Mouse (Mus musculus) kidney, postnatal 0 days (tissue): Measurements from ENCODE around the gene Nrg3. TPM values are rescaled to one million over a fixed set of nuclear protein-coding genes. Genes with fewer than 3 reads are reported as not detected.
"Not testable (repeated sequence)": the region's sequence is repeated elsewhere in the genome, so short reads cannot be mapped to it uniquely, and the experiment has no call there.

Source experiments
- ATAC-seq: fragments of 200-750 bp; cut with Nextera tagmentation; replicated peaks from 2 replicates; pipeline ENCODE4 v1.8.0; 2017; ENCODE audit warnings: low read depth, moderate number of reproducible peaks, moderate TSS enrichment, moderate library complexity; ENCODE audit not compliant: low FRiP score
- DNase-seq: peaks from one replicate; pipeline ENCODE4 v3.0.0-alpha.2; 2016; ENCODE audit warnings: low spot score
- H3K27ac ChIP-seq: fragments of 300-500 bp; sonication (generic); 2 replicates; pipeline ENCODE4 v1.5.1; 2014; ENCODE audit warnings: mild to moderate bottlenecking
- H3K27me3 ChIP-seq: fragments of 300-500 bp; sonication (generic); 2 replicates; pipeline ENCODE4 v1.6.1; 2014; ENCODE audit warnings: low read length, mixed read lengths; ENCODE audit not compliant: insufficient read depth
- H3K36me3 ChIP-seq: fragments of 300-500 bp; sonication (generic); 2 replicates; pipeline ENCODE4 v1.6.1; 2014; ENCODE audit warnings: low read length, mixed read lengths; ENCODE audit not compliant: insufficient read depth
- H3K4me1 ChIP-seq: fragments of 300-500 bp; sonication (generic); replicated peaks from 2 replicates; pipeline ENCODE4 v1.6.1; 2014; ENCODE audit warnings: antibody characterized with exemption, low read length, mixed read lengths; ENCODE audit not compliant: insufficient read depth
- H3K4me2 ChIP-seq: fragments of 300-500 bp; sonication (generic); 2 replicates; pipeline ENCODE4 v1.6.1; 2014; ENCODE audit warnings: mild to moderate bottlenecking, low read length, moderate library complexity, mixed read lengths
- H3K4me3 ChIP-seq: fragments of 300-500 bp; sonication (generic); replicated peaks from 2 replicates; pipeline ENCODE4 v1.5.1; 2014; ENCODE audit warnings: low read depth, low read length
- H3K9ac ChIP-seq: fragments of 300-500 bp; sonication (generic); 2 replicates; pipeline ENCODE4 v1.6.1; 2014; ENCODE audit warnings: low read depth, low read length
- H3K9me3 ChIP-seq: fragments of 300-500 bp; sonication (generic); replicated peaks from 2 replicates; pipeline ENCODE4 v1.6.1; 2016; ENCODE audit warnings: low read length, inconsistent platforms, mixed read lengths
- CTCF ChIP-seq: IDR thresholded peaks from 2 replicates; pipeline ENCODE4 v1.5.1; 2016; ENCODE audit warnings: antibody characterized with exemption, low read depth, mild to moderate bottlenecking, moderate library complexity
- WGBS: fragments of 180-500 bp; shearing (Covaris S2); extraction: QIAGEN DNeasy Blood & Tissue Kit; methylation state at CpG from one replicate; pipeline ENCODE4 v1.1.7; 2014; 5-methylcytosine and 5-hydroxymethylcytosine counted together
- polyA plus RNA-seq: library from polyadenylated mRNA; unstranded; fragments of >200 nt; fragmentation: Nextera tagmentation; extraction: Ambion mirVana; gene quantifications from 2 replicates; pipeline ENCODE4 v1.2.1, GENCODE M21; 2015

The Nrg3 gene
- polyA plus RNA-seq, 1 experiment from 2014 or later, result 0.20 TPM

- no peak overlapping the region for H3K4me2 ChIP-seq
- 86% methylated on average over 2 of the region's 2 CpGs for WGBS
- ATAC-seq, result no peak
These were observed 963.9 kb downstream of the Nrg3 start for GRCm38 (mm10) chr14:38509016-38509415.

GRCm38 (mm10) chr14:38494970-38495369 is 977.9 kb downstream of the Nrg3 start:
- Histone ChIP-seq H3K27ac (no peak overlapping the region), H3K4me1 (no peaks in the 10 kb centered on the region), H3K27me3 (no peaks in the 10 kb centered on the region), H3K36me3 (no peaks in the 10 kb centered on the region), H3K4me3 (no peak overlapping the region), H3K9me3 (no peaks in the 10 kb centered on the region), H3K4me2 (no peak overlapping the region), H3K9ac (no peak overlapping the region)
- 45% methylated on average over 1 of the region's 1 CpGs for WGBS
- TF ChIP-seq CTCF, result no peak
- ATAC-seq (no peak), DNase-seq (no peak)

More at GRCm38 (mm10) chr14:38509016-38509415, 963.9 kb downstream of the Nrg3 start:
- TF ChIP-seq CTCF, result no peak
- no peak for DNase-seq
- Histone ChIP-seq H3K9ac (no peak overlapping the region), H3K4me1 (no peaks in the 10 kb centered on the region), H3K27ac (no peak overlapping the region), H3K27me3 (no peaks in the 10 kb centered on the region), H3K9me3 (no peaks in the 10 kb centered on the region), H3K4me3 (no peak overlapping the region), H3K36me3 (no peaks in the 10 kb centered on the region)

GRCm38 (mm10) chr14:38447086-38447485 is 1025.8 kb downstream of the Nrg3 start:
- no peak for TF ChIP-seq CTCF
- Histone ChIP-seq H3K9ac (no peak overlapping the region), H3K27ac (no peak overlapping the region), H3K4me1 (no peaks in the 10 kb centered on the region), H3K9me3 (no peaks in the 10 kb centered on the region), H3K4me3 (no peak overlapping the region), H3K36me3 (no peaks in the 10 kb centered on the region), H3K4me2 (no peak overlapping the region), H3K27me3 (no peaks in the 10 kb centered on the region)
- ATAC-seq, result no peak
- 76% methylated on average over 2 of the region's 2 CpGs for WGBS
- DNase-seq, result no peak

GRCm38 (mm10) chr14:38444788-38445187 is 1028.1 kb downstream of the Nrg3 start:
- no peak for ATAC-seq

GRCm38 (mm10) chr14:38433793-38434589 is 1038.9 kb downstream of the Nrg3 start:
- no peak overlapping the region for H3K4me3 ChIP-seq
- no peak overlapping the region for H3K4me2 ChIP-seq
- no peak for TF ChIP-seq CTCF
- H3K9ac ChIP-seq, result no peak overlapping the region
- H3K27me3 ChIP-seq, result no peaks in the 10 kb centered on the region
- H3K9me3 ChIP-seq, result no peaks in the 10 kb centered on the region
- H3K36me3 ChIP-seq, result no peaks in the 10 kb centered on the region
- WGBS, result 72% methylated on average over 6 of the region's 6 CpGs
- no peak for DNase-seq
- H3K4me1 ChIP-seq, result no peaks in the 10 kb centered on the region
- no peak overlapping the region for H3K27ac ChIP-seq
- ATAC-seq, result no peak

More at GRCm38 (mm10) chr14:38444788-38445187, 1028.1 kb downstream of the Nrg3 start:
- Histone ChIP-seq H3K27ac (no peak overlapping the region), H3K4me2 (no peak overlapping the region), H3K4me3 (no peak overlapping the region), H3K9me3 (no peaks in the 10 kb centered on the region), H3K9ac (no peak overlapping the region), H3K27me3 (no peaks in the 10 kb centered on the region), H3K36me3 (no peaks in the 10 kb centered on the region), H3K4me1 (no peaks in the 10 kb centered on the region)
- DNase-seq, result no peak
- TF ChIP-seq CTCF, result no peak
- 90% methylated on average over 2 of the region's 2 CpGs for WGBS

- no peaks in the 10 kb centered on the region for H3K36me3 ChIP-seq
- H3K4me2 ChIP-seq, result no peak overlapping the region
- DNase-seq, result no peak
- H3K9me3 ChIP-seq, result no peaks in the 10 kb centered on the region
- H3K27me3 ChIP-seq, result no peaks in the 10 kb centered on the region
- H3K4me1 ChIP-seq, result no peaks in the 10 kb centered on the region
- H3K27ac ChIP-seq, result no peak overlapping the region
- H3K9ac ChIP-seq, result no peak overlapping the region
- TF ChIP-seq CTCF, result no peak
- ATAC-seq, result no peak
- no peak overlapping the region for H3K4me3 ChIP-seq
These were observed 1098.2 kb downstream of the Nrg3 start for GRCm38 (mm10) chr14:38374660-38375059.

GRCm38 (mm10) chr14:38340967-38341366 is 1131.9 kb downstream of the Nrg3 start:
- no peak for ATAC-seq
- no peak overlapping the region for H3K4me2 ChIP-seq
- H3K9me3 ChIP-seq, result no peaks in the 10 kb centered on the region
- H3K27ac ChIP-seq, result no peak overlapping the region
- H3K36me3 ChIP-seq, result no peaks in the 10 kb centered on the region
- TF ChIP-seq CTCF, result no peak
- DNase-seq, result peak; percentile 11
- no peak overlapping the region for H3K9ac ChIP-seq
- H3K27me3 ChIP-seq, result no peaks in the 10 kb centered on the region
- H3K4me3 ChIP-seq, result no peak overlapping the region
- no peaks in the 10 kb centered on the region for H3K4me1 ChIP-seq

- H3K4me3 ChIP-seq, H3K9me3 ChIP-seq, H3K4me1 ChIP-seq, H3K27me3 ChIP-seq, ATAC-seq, H3K4me2 ChIP-seq, H3K27ac ChIP-seq, DNase-seq, H3K9ac ChIP-seq, H3K36me3 ChIP-seq: not testable (repeated sequence)
- 68% methylated on average over 1 of the region's 1 CpGs for WGBS
These were observed 1150.0 kb downstream of the Nrg3 start for GRCm38 (mm10) chr14:38322841-38323240.
